22 mouse cellular contexts compared by ENCODE assay signal in the genomic region with DNA sequence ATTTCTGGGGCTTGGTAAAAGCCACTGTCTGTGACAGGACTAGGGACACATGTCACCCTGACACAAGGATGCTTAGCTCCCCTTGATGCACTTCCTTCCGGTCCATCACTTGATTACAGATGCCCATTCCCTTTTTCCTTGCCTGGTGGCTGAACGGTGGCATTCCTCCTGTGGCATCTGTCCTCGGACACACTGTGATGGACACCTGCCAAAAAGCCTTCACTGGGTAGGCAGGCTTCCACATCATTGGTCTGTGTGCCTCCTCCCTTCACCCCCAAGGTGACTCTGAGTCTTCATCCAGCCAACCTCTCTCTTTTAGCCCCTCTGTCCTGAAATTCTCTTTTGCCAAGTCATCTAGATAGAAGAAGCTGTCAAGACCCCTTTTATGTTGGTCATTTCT.
"Had no signal": no experiment of that assay in that cellular context is flagged by ENCODE, and none has a peak within 500 bp of the region (broad histone marks: within the 10 kb centered on the region; RNA-seq: fewer than 3 reads in every experiment).

No protein-coding gene starts in this region.

- H3K36me3 ChIP-seq: hindbrain, embryonic 15.5 days; liver, embryonic 12.5 days had no signal

- H3K4me1 ChIP-seq: hindbrain, embryonic 15.5 days; limb, embryonic 13.5 days had no signal

- H3K9ac ChIP-seq: heart, embryonic 12.5 days; hindbrain, embryonic 13.5 days; hindbrain, embryonic 15.5 days; kidney, embryonic 15.5 days; limb, embryonic 13.5 days; limb, embryonic 15.5 days; liver, embryonic 12.5 days; liver, embryonic 14.5 days had no signal

- H3K27me3 ChIP-seq: heart, embryonic 12.5 days; hindbrain, embryonic 13.5 days; hindbrain, embryonic 15.5 days; kidney, embryonic 15.5 days; limb, embryonic 13.5 days; limb, embryonic 15.5 days; liver, embryonic 12.5 days had no signal

- ATAC-seq: hindbrain, postnatal 0 days; intestine, embryonic 16.5 days; liver, embryonic 12.5 days had no signal

- DNase-seq: gastrocnemius, postnatal 14 days; gastrocnemius, postnatal 36 days; heart, adult 18-20 months; kidney, adult 11 months; kidney, adult 2 months; kidney, adult 9 months; kidney, postnatal 14 days; kidney, postnatal 36 days; layer of hippocampus, adult 9-11 months; layer of hippocampus, postnatal 36 days; left cerebral cortex, postnatal 4 days had no signal

- H3K27ac ChIP-seq: hindbrain, embryonic 13.5 days; hindbrain, embryonic 15.5 days; hindbrain, postnatal 0 days; kidney, embryonic 15.5 days; kidney, postnatal 0 days; limb, embryonic 13.5 days; limb, embryonic 15.5 days; liver, embryonic 12.5 days; liver, embryonic 14.5 days had no signal

- H3K4me3 ChIP-seq: heart, embryonic 12.5 days; hindbrain, embryonic 13.5 days; hindbrain, embryonic 15.5 days; kidney, embryonic 15.5 days; limb, embryonic 13.5 days; limb, embryonic 15.5 days; liver, embryonic 12.5 days had no signal
